Mouse (Mus musculus): Measurements from ENCODE around the gene Lst1. TPM values are rescaled to one million over a fixed set of nuclear protein-coding genes. Genes with fewer than 3 reads are reported as not detected.
A peak's percentile ranks its signal among the peaks of the same experiment; 100 is the strongest.

Gene Lst1
- polyA plus RNA-seq, 1 experiment, result 2.5 TPM

GRCm38 (mm10) chr17:35201787-35202186, 13.5 kb upstream of the Lst1 start, which contains the start of gene Tnf:
TSS of gene Tnf (minus strand) at chr17:35202007.
- Histone ChIP-seq H3K4me3 (ENCODE audit: low read depth, low read length) (no peak within 1 kb of the TSS), H3K27me3 (ENCODE audit: control insufficient read depth, insufficient read depth, low read length, poor library complexity, severe bottlenecking) (no peaks in the 10 kb centered on the region), H3K27ac (ENCODE audit: insufficient read depth, low read length) (no peak within 1 kb of the TSS), H3K9ac (ENCODE audit: low read depth, poor library complexity, severe bottlenecking) (no peak within 1 kb of the TSS), H3K36me3 (ENCODE audit: control insufficient read depth, insufficient read depth, low read length, poor library complexity, severe bottlenecking) (no peaks in the 10 kb centered on the region), H3K4me1 (ENCODE audit: control insufficient read depth, insufficient read depth, low read length) (no peaks in the 10 kb centered on the region), H3K9me3 (replicated peaks; ENCODE audit: control insufficient read depth, insufficient read depth, low read length, poor library complexity, severe bottlenecking) (no peaks in the 10 kb centered on the region)
- TF ChIP-seq CTCF (IDR thresholded peaks at IDR 0.05; ENCODE audit: low read depth, low read length) (no peak), EP300 (IDR thresholded peaks at IDR 0.05; ENCODE audit: insufficient read depth, low read depth, low read length) (no peak), POLR2A (IDR thresholded peaks at IDR 0.05; ENCODE audit: insufficient read depth, low read length) (no peak)

GRCm38 (mm10) chr17:35201128-35201527, 12.9 kb upstream of the Lst1 start:
- Histone ChIP-seq H3K4me3 (ENCODE audit: low read depth, low read length) (no peak overlapping the region), H3K4me1 (ENCODE audit: control insufficient read depth, insufficient read depth, low read length) (no peaks in the 10 kb centered on the region), H3K27me3 (ENCODE audit: control insufficient read depth, insufficient read depth, low read length, poor library complexity, severe bottlenecking) (no peaks in the 10 kb centered on the region), H3K9ac (ENCODE audit: low read depth, poor library complexity, severe bottlenecking) (no peak overlapping the region), H3K36me3 (ENCODE audit: control insufficient read depth, insufficient read depth, low read length, poor library complexity, severe bottlenecking) (no peaks in the 10 kb centered on the region), H3K27ac (ENCODE audit: insufficient read depth, low read length) (no peak overlapping the region), H3K9me3 (replicated peaks; ENCODE audit: control insufficient read depth, insufficient read depth, low read length, poor library complexity, severe bottlenecking) (no peaks in the 10 kb centered on the region)
- TF ChIP-seq POLR2A (IDR thresholded peaks at IDR 0.05; ENCODE audit: insufficient read depth, low read length) (no peak), CTCF (IDR thresholded peaks at IDR 0.05; ENCODE audit: low read depth, low read length) (no peak)

GRCm38 (mm10) chr17:35200398-35200797, 12.2 kb upstream of the Lst1 start:
- Histone ChIP-seq H3K4me3 (ENCODE audit: low read depth, low read length) (no peak overlapping the region), H3K27ac (ENCODE audit: insufficient read depth, low read length) (no peak overlapping the region), H3K27me3 (ENCODE audit: control insufficient read depth, insufficient read depth, low read length, poor library complexity, severe bottlenecking) (no peaks in the 10 kb centered on the region), H3K36me3 (ENCODE audit: control insufficient read depth, insufficient read depth, low read length, poor library complexity, severe bottlenecking) (no peaks in the 10 kb centered on the region), H3K9ac (ENCODE audit: low read depth, poor library complexity, severe bottlenecking) (no peak overlapping the region), H3K4me1 (ENCODE audit: control insufficient read depth, insufficient read depth, low read length) (no peaks in the 10 kb centered on the region), H3K9me3 (replicated peaks; ENCODE audit: control insufficient read depth, insufficient read depth, low read length, poor library complexity, severe bottlenecking) (no peaks in the 10 kb centered on the region)
- no peak for TF ChIP-seq POLR2A (IDR thresholded peaks at IDR 0.05; ENCODE audit: insufficient read depth, low read length)
- TF ChIP-seq EP300 (IDR thresholded peaks at IDR 0.05; ENCODE audit: insufficient read depth, low read depth, low read length), result no peak
- TF ChIP-seq CTCF (IDR thresholded peaks at IDR 0.05; ENCODE audit: low read depth, low read length), result no peak

GRCm38 (mm10) chr17:35198946-35199345, 10.7 kb upstream of the Lst1 start:
- H3K9ac ChIP-seq (ENCODE audit: low read depth, poor library complexity, severe bottlenecking), result no peak overlapping the region
- no peak overlapping the region for H3K4me3 ChIP-seq (ENCODE audit: low read depth, low read length)
- H3K27ac ChIP-seq (ENCODE audit: insufficient read depth, low read length), result no peak overlapping the region
- no peaks in the 10 kb centered on the region for H3K9me3 ChIP-seq (replicated peaks; ENCODE audit: control insufficient read depth, insufficient read depth, low read length, poor library complexity, severe bottlenecking)
- H3K27me3 ChIP-seq (ENCODE audit: control insufficient read depth, insufficient read depth, low read length, poor library complexity, severe bottlenecking), result no peaks in the 10 kb centered on the region
- H3K36me3 ChIP-seq (ENCODE audit: control insufficient read depth, insufficient read depth, low read length, poor library complexity, severe bottlenecking), result no peaks in the 10 kb centered on the region
- H3K4me1 ChIP-seq (ENCODE audit: control insufficient read depth, insufficient read depth, low read length), result no peaks in the 10 kb centered on the region
- TF ChIP-seq POLR2A (IDR thresholded peaks at IDR 0.05; ENCODE audit: insufficient read depth, low read length), result no peak
- TF ChIP-seq EP300 (IDR thresholded peaks at IDR 0.05; ENCODE audit: insufficient read depth, low read depth, low read length), result peak; percentile 33; the same call in 1 of the 2 replicates

- no peaks in the 10 kb centered on the region for H3K27me3 ChIP-seq (ENCODE audit: control insufficient read depth, insufficient read depth, low read length, poor library complexity, severe bottlenecking)
- H3K9me3 ChIP-seq (replicated peaks; ENCODE audit: control insufficient read depth, insufficient read depth, low read length, poor library complexity, severe bottlenecking), result no peaks in the 10 kb centered on the region
- H3K4me3 ChIP-seq (ENCODE audit: low read depth, low read length), result no peak overlapping the region
- TF ChIP-seq EP300 (IDR thresholded peaks at IDR 0.05; ENCODE audit: insufficient read depth, low read depth, low read length), result no peak
- TF ChIP-seq CTCF (IDR thresholded peaks at IDR 0.05; ENCODE audit: low read depth, low read length), result no peak
- no peak for TF ChIP-seq POLR2A (IDR thresholded peaks at IDR 0.05; ENCODE audit: insufficient read depth, low read length)
- H3K9ac ChIP-seq (ENCODE audit: low read depth, poor library complexity, severe bottlenecking), result no peak overlapping the region
- no peaks in the 10 kb centered on the region for H3K36me3 ChIP-seq (ENCODE audit: control insufficient read depth, insufficient read depth, low read length, poor library complexity, severe bottlenecking)
- H3K27ac ChIP-seq (ENCODE audit: insufficient read depth, low read length), result no peak overlapping the region
- H3K4me1 ChIP-seq (ENCODE audit: control insufficient read depth, insufficient read depth, low read length), result no peaks in the 10 kb centered on the region
Measured at GRCm38 (mm10) chr17:35198029-35198428, 9.8 kb upstream of the Lst1 start.

- no peaks in the 10 kb centered on the region for H3K36me3 ChIP-seq (ENCODE audit: control insufficient read depth, insufficient read depth, low read length, poor library complexity, severe bottlenecking)
- no peak for TF ChIP-seq CTCF (IDR thresholded peaks at IDR 0.05; ENCODE audit: low read depth, low read length)
- TF ChIP-seq POLR2A (IDR thresholded peaks at IDR 0.05; ENCODE audit: insufficient read depth, low read length), result no peak
- no peak for TF ChIP-seq EP300 (IDR thresholded peaks at IDR 0.05; ENCODE audit: insufficient read depth, low read depth, low read length)
- no peaks in the 10 kb centered on the region for H3K9me3 ChIP-seq (replicated peaks; ENCODE audit: control insufficient read depth, insufficient read depth, low read length, poor library complexity, severe bottlenecking)
- H3K27ac ChIP-seq (ENCODE audit: insufficient read depth, low read length), result no peak overlapping the region
- H3K9ac ChIP-seq (ENCODE audit: low read depth, poor library complexity, severe bottlenecking), result no peak overlapping the region
- no peak overlapping the region for H3K4me3 ChIP-seq (ENCODE audit: low read depth, low read length)
- H3K4me1 ChIP-seq (ENCODE audit: control insufficient read depth, insufficient read depth, low read length), result no peaks in the 10 kb centered on the region
- no peaks in the 10 kb centered on the region for H3K27me3 ChIP-seq (ENCODE audit: control insufficient read depth, insufficient read depth, low read length, poor library complexity, severe bottlenecking)
Measured at GRCm38 (mm10) chr17:35197126-35197525, 8.9 kb upstream of the Lst1 start.
